Mouse (Mus musculus): ENCODE measurements around the gene Il17c.

DNA sequence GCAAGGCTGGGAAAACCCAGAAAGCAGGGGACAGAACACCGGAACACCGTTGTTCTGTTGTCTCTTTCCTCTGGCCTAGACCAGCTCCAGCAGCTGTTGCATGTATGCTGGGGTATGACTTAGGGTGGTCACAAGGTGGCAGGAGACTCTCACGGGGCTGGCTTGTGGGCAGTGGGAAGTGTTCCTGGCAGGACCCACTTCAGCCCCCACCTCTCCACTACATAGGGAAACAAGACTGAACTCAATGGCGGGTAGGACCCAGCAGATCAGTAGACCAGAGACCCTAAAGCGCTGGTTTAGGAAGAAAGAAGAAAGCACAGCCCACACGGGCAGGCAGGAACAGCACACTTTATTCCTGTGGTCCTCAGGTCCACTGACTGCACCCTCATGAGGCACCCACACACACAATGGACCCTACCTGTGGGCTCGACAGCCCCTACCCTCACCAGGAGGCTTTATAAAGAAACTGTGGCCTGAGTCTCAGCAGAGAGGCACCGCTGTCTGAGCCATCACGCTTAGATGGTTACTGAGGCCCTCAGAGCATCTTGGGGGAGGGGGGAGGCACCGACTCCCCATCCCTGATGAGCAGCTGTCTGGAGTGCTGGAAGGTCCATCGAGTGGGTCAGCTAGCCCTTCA lies 11.6 kb downstream of the Il17c start:
- peak; percentile 12; the same call in 1 of the 2 replicates for TF ChIP-seq CTCF (IDR thresholded peaks at IDR 0.05; ENCODE audit: borderline replicate concordance, insufficient read depth, low read length)
- TF ChIP-seq POLR2A (IDR thresholded peaks at IDR 0.05; ENCODE audit: low read depth, low read length), result no peak

Measured in embryonic fibroblast, embryonic 13.5 days (primary cell).